Mouse (Mus musculus): ENCODE measurements around the gene Nmur1. TPM values are rescaled to one million over a fixed set of nuclear protein-coding genes. Genes with fewer than 3 reads are reported as not detected.

The Nmur1 gene
- polyA plus RNA-seq, 1 experiment from 2014 or later: not detected

DNA sequence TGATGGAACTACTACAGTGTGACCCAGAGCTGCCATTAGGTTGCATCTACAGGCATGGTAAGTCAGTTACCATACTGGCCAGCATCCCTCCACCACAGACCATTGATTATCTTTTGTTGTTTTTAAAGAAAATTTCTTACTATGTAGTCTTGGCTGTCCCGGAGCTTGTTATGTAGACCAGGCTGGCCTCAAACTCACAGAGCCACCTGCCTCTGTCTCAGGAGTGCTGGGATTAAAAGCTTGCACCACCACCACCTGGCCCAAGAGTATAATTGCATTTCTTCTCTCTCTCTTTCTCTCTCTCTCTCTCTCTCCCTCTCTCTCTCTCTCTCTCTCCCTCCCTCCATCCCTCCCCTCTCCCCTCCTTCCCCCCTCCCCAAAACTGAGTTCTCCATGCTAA lies 1.7 kb downstream of the Nmur1 start:
- H3K9me3 ChIP-seq (replicated peaks; ENCODE audit: control insufficient read depth, low read length): no peaks in the 10 kb centered on the region
- H3K4me2 ChIP-seq (ENCODE audit: low read depth, low read length): no peak overlapping the region
- H3K4me1 ChIP-seq (ENCODE audit: control insufficient read depth, insufficient read depth, low read length): peaks cover 2% of the 10 kb centered on the region; the same call in 1 of the 2 replicates
- H3K4me3 ChIP-seq (ENCODE audit: low read length): no peak overlapping the region
- H3K27ac ChIP-seq (ENCODE audit: low read length): no peak overlapping the region
- H3K36me3 ChIP-seq (ENCODE audit: control insufficient read depth, insufficient read depth): no peaks in the 10 kb centered on the region
- ATAC-seq (replicated peaks; ENCODE audit: extremely low read depth, insufficient read depth, low FRiP score): no peak
- H3K9ac ChIP-seq (ENCODE audit: low read length): no peak overlapping the region
- no peaks in the 10 kb centered on the region for H3K27me3 ChIP-seq (ENCODE audit: control insufficient read depth, insufficient read depth, low read length)
- 77% methylated on average over 1 of the region's 1 CpGs for WGBS

DNA sequence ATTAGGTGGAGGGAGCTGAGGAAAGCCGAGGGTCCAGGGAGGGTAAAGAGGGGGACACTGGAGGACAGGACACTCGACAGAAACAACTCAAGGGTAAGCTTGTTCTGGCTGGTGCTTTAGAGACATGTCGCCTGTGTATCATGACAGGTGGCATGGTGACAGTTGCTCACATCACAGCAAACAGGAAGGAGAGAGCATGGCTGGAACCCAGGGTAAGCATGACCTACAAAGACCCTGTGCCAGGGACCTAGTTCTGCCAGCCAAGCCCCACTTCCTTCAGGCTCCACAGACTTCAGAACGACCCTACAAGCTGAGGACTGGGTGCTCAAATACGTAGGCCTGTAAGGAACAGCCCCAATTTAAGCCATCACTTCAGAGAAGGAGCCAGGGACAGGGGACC lies 2.1 kb downstream of the Nmur1 start:
- ATAC-seq (replicated peaks; ENCODE audit: extremely low read depth, insufficient read depth, low FRiP score): no peak
- Histone ChIP-seq H3K36me3 (ENCODE audit: control insufficient read depth, insufficient read depth) (no peaks in the 10 kb centered on the region), H3K9ac (ENCODE audit: low read length) (no peak overlapping the region), H3K4me1 (ENCODE audit: control insufficient read depth, insufficient read depth, low read length) (peaks cover 2% of the 10 kb centered on the region; the same call in 1 of the 2 replicates), H3K4me3 (ENCODE audit: low read length) (no peak overlapping the region), H3K27me3 (ENCODE audit: control insufficient read depth, insufficient read depth, low read length) (no peaks in the 10 kb centered on the region), H3K27ac (ENCODE audit: low read length) (no peak overlapping the region), H3K4me2 (ENCODE audit: low read depth, low read length) (no peak overlapping the region), H3K9me3 (replicated peaks; ENCODE audit: control insufficient read depth, low read length) (no peaks in the 10 kb centered on the region)
- WGBS: 69% methylated on average over 5 of the region's 5 CpGs

DNA sequence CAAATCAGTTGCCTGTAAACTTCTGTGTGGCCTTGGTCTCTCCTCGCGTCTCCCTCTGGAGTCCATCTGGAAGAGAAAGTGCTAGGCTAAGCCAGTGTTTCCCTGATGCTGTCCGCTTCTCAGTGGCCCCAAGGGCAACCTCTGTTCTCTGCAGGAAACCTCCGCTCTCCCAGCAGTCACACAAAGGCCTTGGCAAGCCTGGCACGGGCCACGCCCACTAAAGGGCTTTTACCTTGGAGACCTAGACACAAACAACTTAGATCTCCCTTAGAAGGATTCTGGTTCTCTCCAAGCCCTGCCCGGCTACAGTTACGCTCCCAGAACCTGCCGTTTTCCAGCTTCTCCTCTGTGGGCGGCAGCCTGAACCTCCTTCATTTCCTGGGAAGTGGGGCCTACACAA lies 5.0 kb downstream of the Nmur1 start:
- Histone ChIP-seq H3K4me2 (ENCODE audit: low read depth, low read length) (no peak overlapping the region), H3K36me3 (ENCODE audit: control insufficient read depth, insufficient read depth) (no peaks in the 10 kb centered on the region), H3K27me3 (ENCODE audit: control insufficient read depth, insufficient read depth, low read length) (no peaks in the 10 kb centered on the region), H3K4me3 (ENCODE audit: low read length) (no peak overlapping the region), H3K9me3 (replicated peaks; ENCODE audit: control insufficient read depth, low read length) (no peaks in the 10 kb centered on the region), H3K4me1 (ENCODE audit: control insufficient read depth, insufficient read depth, low read length) (peaks cover 5% of the 10 kb centered on the region; the same call in 1 of the 2 replicates), H3K27ac (ENCODE audit: low read length) (no peak overlapping the region), H3K9ac (ENCODE audit: low read length) (no peak overlapping the region)
- ATAC-seq (replicated peaks; ENCODE audit: extremely low read depth, insufficient read depth, low FRiP score): no peak
- 46% methylated on average over 10 of the region's 10 CpGs for WGBS

DNA sequence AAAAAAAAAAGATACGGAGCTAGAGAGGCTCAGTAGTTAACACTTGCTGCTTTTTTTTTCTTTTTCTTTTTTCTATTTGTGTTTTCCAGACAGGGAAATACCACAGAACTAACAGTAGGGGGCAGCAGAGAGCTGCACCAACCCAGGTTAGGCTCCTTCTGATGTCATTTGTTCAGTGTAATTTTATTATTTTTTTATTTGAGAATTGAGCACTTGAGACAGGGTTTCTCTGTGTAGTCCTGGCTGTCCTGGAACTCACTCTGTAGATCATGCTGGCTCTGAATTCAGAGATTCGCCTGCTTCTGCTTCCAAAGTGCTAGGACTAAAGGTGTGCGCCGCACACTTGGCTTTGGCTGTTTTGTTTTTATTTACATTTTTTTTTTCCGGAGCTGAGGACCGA lies 9.7 kb downstream of the Nmur1 start:
- H3K4me1 ChIP-seq (ENCODE audit: control insufficient read depth, insufficient read depth, low read length): peaks cover 5% of the 10 kb centered on the region; the same call in 1 of the 2 replicates
- no peak overlapping the region for H3K4me2 ChIP-seq (ENCODE audit: low read depth, low read length)
- ATAC-seq (replicated peaks; ENCODE audit: extremely low read depth, insufficient read depth, low FRiP score): no peak
- WGBS: 62% methylated on average over 6 of the region's 6 CpGs
- no peak overlapping the region for H3K4me3 ChIP-seq (ENCODE audit: low read length)
- no peak overlapping the region for H3K9ac ChIP-seq (ENCODE audit: low read length)
- no peaks in the 10 kb centered on the region for H3K36me3 ChIP-seq (ENCODE audit: control insufficient read depth, insufficient read depth)
- H3K9me3 ChIP-seq (replicated peaks; ENCODE audit: control insufficient read depth, low read length): no peaks in the 10 kb centered on the region
- no peak overlapping the region for H3K27ac ChIP-seq (ENCODE audit: low read length)
- no peaks in the 10 kb centered on the region for H3K27me3 ChIP-seq (ENCODE audit: control insufficient read depth, insufficient read depth, low read length)

DNA sequence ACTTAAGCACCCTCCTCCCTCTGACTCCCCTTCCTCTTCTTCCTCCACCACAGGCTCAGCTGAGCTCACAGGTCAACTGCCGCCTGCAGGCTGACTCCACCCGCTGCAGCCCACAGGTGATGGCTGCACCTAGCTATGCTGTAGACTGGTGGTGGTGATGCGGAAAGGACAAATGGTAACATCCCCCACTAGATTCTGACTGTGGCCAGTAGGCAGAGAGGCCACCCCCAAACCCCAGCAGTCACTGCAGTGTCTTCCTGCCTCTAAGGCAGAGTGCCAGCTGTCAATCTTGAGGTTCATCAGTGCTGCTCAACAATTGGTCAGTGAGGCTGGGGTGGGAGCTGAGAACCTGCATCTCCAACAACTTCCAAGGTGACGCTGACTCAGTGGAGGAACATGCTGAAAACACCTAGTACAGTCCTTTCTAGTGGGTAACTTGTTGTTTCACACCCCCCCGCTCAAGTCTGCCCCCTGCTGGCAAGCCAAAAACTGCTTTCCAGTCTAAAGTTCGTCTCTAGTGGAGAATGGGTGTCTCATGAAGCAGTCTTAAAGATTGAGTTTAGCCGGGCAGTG lies 10.3 kb downstream of the Nmur1 start:
- no peak overlapping the region for H3K9ac ChIP-seq (ENCODE audit: low read length)
- H3K27ac ChIP-seq (ENCODE audit: low read length): no peak overlapping the region
- ATAC-seq (replicated peaks; ENCODE audit: extremely low read depth, insufficient read depth, low FRiP score): no peak
- no peaks in the 10 kb centered on the region for H3K27me3 ChIP-seq (ENCODE audit: control insufficient read depth, insufficient read depth, low read length)
- H3K9me3 ChIP-seq (replicated peaks; ENCODE audit: control insufficient read depth, low read length): no peaks in the 10 kb centered on the region
- peaks cover 5% of the 10 kb centered on the region; the same call in 1 of the 2 replicates for H3K4me1 ChIP-seq (ENCODE audit: control insufficient read depth, insufficient read depth, low read length)
- no peak overlapping the region for H3K4me2 ChIP-seq (ENCODE audit: low read depth, low read length)
- no peaks in the 10 kb centered on the region for H3K36me3 ChIP-seq (ENCODE audit: control insufficient read depth, insufficient read depth)
- 56% methylated on average over 7 of the region's 7 CpGs for WGBS
- no peak overlapping the region for H3K4me3 ChIP-seq (ENCODE audit: low read length)

DNA sequence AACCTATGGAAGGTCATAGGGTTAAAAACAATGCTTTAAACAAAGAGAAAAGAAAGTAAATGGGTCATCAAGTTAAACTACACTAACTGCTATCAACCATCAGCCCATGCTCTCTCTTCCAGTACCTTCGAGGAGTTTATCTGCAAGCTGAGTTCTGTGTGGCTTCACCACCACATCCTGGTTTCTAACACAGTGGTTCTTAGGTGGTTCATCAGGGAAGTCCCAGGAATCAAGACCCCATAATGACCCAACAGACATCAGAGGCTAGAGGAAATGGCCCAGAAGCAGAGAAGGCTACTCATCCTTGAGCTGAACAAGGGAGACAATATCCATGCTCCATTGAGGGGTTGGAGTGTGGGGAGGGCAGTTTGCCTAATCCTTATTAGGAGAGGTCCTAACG lies 10.9 kb downstream of the Nmur1 start:
- Histone ChIP-seq H3K4me2 (ENCODE audit: low read depth, low read length) (no peak overlapping the region), H3K27me3 (ENCODE audit: control insufficient read depth, insufficient read depth, low read length) (no peaks in the 10 kb centered on the region), H3K9ac (ENCODE audit: low read length) (no peak overlapping the region), H3K27ac (ENCODE audit: low read length) (no peak overlapping the region), H3K4me3 (ENCODE audit: low read length) (no peak overlapping the region), H3K4me1 (ENCODE audit: control insufficient read depth, insufficient read depth, low read length) (peaks cover 5% of the 10 kb centered on the region; the same call in 1 of the 2 replicates), H3K9me3 (replicated peaks; ENCODE audit: control insufficient read depth, low read length) (no peaks in the 10 kb centered on the region), H3K36me3 (ENCODE audit: control insufficient read depth, insufficient read depth) (no peaks in the 10 kb centered on the region)
- 48% methylated on average over 2 of the region's 2 CpGs for WGBS
- ATAC-seq (replicated peaks; ENCODE audit: extremely low read depth, insufficient read depth, low FRiP score): no peak

DNA sequence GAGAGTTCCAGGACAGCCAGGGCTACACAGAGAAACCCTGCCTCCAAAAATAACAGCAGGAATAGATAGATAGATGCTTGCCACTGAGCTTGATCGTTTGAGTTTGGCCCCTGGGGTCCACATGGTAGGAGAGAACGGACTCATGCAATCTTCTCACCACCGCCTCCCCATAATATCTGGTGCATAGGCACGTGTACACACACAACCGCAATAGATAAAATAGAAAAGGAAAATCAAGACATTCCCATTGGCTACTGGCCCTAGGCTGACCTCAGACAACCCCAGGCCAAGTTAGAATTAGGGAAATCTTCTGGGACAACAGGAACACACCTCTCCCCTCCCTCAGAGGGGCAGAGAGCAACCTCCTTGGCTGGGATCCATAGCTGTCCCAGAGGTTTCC lies 11.3 kb downstream of the Nmur1 start:
- Histone ChIP-seq H3K27ac (ENCODE audit: low read length) (no peak overlapping the region), H3K4me3 (ENCODE audit: low read length) (no peak overlapping the region), H3K4me1 (ENCODE audit: control insufficient read depth, insufficient read depth, low read length) (peaks cover 5% of the 10 kb centered on the region; the same call in 1 of the 2 replicates), H3K27me3 (ENCODE audit: control insufficient read depth, insufficient read depth, low read length) (no peaks in the 10 kb centered on the region), H3K9ac (ENCODE audit: low read length) (no peak overlapping the region), H3K36me3 (ENCODE audit: control insufficient read depth, insufficient read depth) (no peaks in the 10 kb centered on the region), H3K4me2 (ENCODE audit: low read depth, low read length) (no peak overlapping the region), H3K9me3 (replicated peaks; ENCODE audit: control insufficient read depth, low read length) (no peaks in the 10 kb centered on the region)
- 70% methylated on average over 5 of the region's 5 CpGs for WGBS
- ATAC-seq (replicated peaks; ENCODE audit: extremely low read depth, insufficient read depth, low FRiP score): no peak

DNA sequence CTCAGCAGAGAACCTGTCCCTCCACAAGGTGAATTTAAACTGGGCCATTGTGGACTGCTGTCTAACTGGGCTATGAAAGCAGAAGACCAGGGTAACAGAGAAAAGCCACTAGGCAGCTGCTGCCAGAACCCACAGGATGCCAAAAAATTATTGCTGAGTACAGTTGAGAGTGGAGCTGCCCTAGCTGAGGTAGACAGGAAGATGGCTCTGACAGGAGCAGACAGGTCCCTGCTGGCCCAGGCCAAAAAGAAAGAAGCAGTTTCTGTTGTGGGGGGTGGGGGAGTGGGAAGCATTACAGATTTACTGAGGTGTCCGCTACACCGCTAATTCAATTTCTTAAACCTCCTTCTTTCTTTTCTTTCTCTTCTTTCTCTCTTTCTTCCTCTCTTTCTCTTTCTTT lies 16.6 kb downstream of the Nmur1 start:
- Histone ChIP-seq H3K4me3 (ENCODE audit: low read length) (no peak overlapping the region), H3K9ac (ENCODE audit: low read length) (no peak overlapping the region), H3K27ac (ENCODE audit: low read length) (no peak overlapping the region), H3K27me3 (ENCODE audit: control insufficient read depth, insufficient read depth, low read length) (no peaks in the 10 kb centered on the region), H3K9me3 (replicated peaks; ENCODE audit: control insufficient read depth, low read length) (peaks cover 5% of the 10 kb centered on the region; the same call in 1 of the 2 replicates), H3K4me2 (ENCODE audit: low read depth, low read length) (no peak overlapping the region), H3K36me3 (ENCODE audit: control insufficient read depth, insufficient read depth) (no peaks in the 10 kb centered on the region), H3K4me1 (ENCODE audit: control insufficient read depth, insufficient read depth, low read length) (peaks cover 7% of the 10 kb centered on the region)
- ATAC-seq (replicated peaks; ENCODE audit: extremely low read depth, insufficient read depth, low FRiP score): no peak
- WGBS: 86% methylated on average over 2 of the region's 2 CpGs

DNA sequence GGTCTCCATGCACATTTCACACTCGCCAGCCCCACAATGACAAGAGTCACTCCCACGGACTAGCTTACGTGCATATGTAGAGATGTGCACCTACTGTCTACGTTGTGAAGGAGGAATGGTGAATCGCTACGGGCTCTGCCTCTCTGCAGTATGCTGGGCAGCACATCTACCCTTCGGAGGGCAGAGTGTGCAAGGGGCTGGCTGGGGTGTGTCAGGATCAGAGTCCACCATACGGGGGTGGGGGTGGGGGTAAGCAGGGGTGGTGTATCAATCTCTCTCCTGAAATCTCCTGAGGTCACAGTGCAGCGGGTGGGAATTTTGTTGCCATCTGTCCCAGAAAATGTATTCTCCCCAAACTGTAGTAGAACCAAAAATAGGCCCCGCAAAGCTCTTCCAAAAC lies 17.5 kb downstream of the Nmur1 start:
- no peaks in the 10 kb centered on the region for H3K27me3 ChIP-seq (ENCODE audit: control insufficient read depth, insufficient read depth, low read length)
- H3K36me3 ChIP-seq (ENCODE audit: control insufficient read depth, insufficient read depth): no peaks in the 10 kb centered on the region
- no peak overlapping the region for H3K4me2 ChIP-seq (ENCODE audit: low read depth, low read length)
- no peak for ATAC-seq (replicated peaks; ENCODE audit: extremely low read depth, insufficient read depth, low FRiP score)
- H3K9ac ChIP-seq (ENCODE audit: low read length): no peak overlapping the region
- H3K27ac ChIP-seq (ENCODE audit: low read length): no peak overlapping the region
- peaks cover 7% of the 10 kb centered on the region for H3K4me1 ChIP-seq (ENCODE audit: control insufficient read depth, insufficient read depth, low read length)
- WGBS: 82% methylated on average over 10 of the region's 10 CpGs
- no peak overlapping the region for H3K4me3 ChIP-seq (ENCODE audit: low read length)
- H3K9me3 ChIP-seq (replicated peaks; ENCODE audit: control insufficient read depth, low read length): peaks cover 5% of the 10 kb centered on the region; the same call in 1 of the 2 replicates

All from heart, embryonic 16.5 days (tissue).